Mouse (Mus musculus) cerebellum, postnatal 25 days (tissue): ENCODE measurements at regions not wholly inside any gene's neighbourhood (a gene's known extent, or its start where the extent isn't known, plus 50 kb on each side); places are given as distances from the start of the nearest gene placed in this dataset.
A peak's percentile ranks its signal among the peaks of the same experiment; 100 is the strongest.

Experiments used
- DNase-seq, 2 experiments: peaks; one replicate each; pipeline ENCODE4 v3.0.0; 2021; ENCODE audit warnings: mixed read lengths in 2 of 2

GRCm38 (mm10) chr2:57424879-57425278, 187.4 kb downstream of the Gpd2 start:
- DNase-seq = no peak

GRCm38 (mm10) chr2:57425439-57425838, 188.0 kb downstream of the Gpd2 start:
- no peak for DNase-seq

- DNase-seq = no peak
Observed at GRCm38 (mm10) chr2:57450996-57451770, 213.7 kb downstream of the Gpd2 start.

GRCm38 (mm10) chr2:57453896-57454679, 216.7 kb downstream of the Gpd2 start:
- no peak for DNase-seq

GRCm38 (mm10) chr2:57459901-57460300, 222.5 kb downstream of the Gpd2 start:
- DNase-seq = no peak

GRCm38 (mm10) chr2:57473873-57474272, 236.4 kb downstream of the Gpd2 start:
- no peak for DNase-seq

- DNase-seq = no peak
Observed at GRCm38 (mm10) chr2:57492116-57492515, 254.7 kb downstream of the Gpd2 start.

- no peak for DNase-seq
Observed at GRCm38 (mm10) chr2:57492914-57493621, 255.6 kb downstream of the Gpd2 start.

- no peak for DNase-seq
Observed at GRCm38 (mm10) chr2:57496315-57496954, 259.0 kb downstream of the Gpd2 start.

- DNase-seq = no peak
Observed at GRCm38 (mm10) chr2:57497933-57498332, 260.5 kb downstream of the Gpd2 start.

GRCm38 (mm10) chr2:57504678-57505077, 267.2 kb downstream of the Gpd2 start:
- no peak for DNase-seq

GRCm38 (mm10) chr2:57522465-57522864, 285.0 kb downstream of the Gpd2 start:
- DNase-seq = no peak

GRCm38 (mm10) chr2:57522983-57523382, 285.5 kb downstream of the Gpd2 start:
- no peak for DNase-seq

- peak in 1 of 2 experiments; percentile 2 for DNase-seq
Observed at GRCm38 (mm10) chr2:57527966-57528365, 290.5 kb downstream of the Gpd2 start.

GRCm38 (mm10) chr2:57539842-57540241, 302.4 kb downstream of the Gpd2 start:
- DNase-seq = no peak

- no peak for DNase-seq
Observed at GRCm38 (mm10) chr2:57565258-57565657, 327.8 kb downstream of the Gpd2 start.

- DNase-seq = no peak
Observed at GRCm38 (mm10) chr2:57566103-57566502, 328.7 kb downstream of the Gpd2 start.

GRCm38 (mm10) chr2:57567183-57567582, 329.7 kb downstream of the Gpd2 start:
- no peak for DNase-seq

- no peak for DNase-seq
Observed at GRCm38 (mm10) chr2:57587065-57587464, 349.6 kb downstream of the Gpd2 start.

- DNase-seq = no peak
Observed at GRCm38 (mm10) chr2:57593558-57593957, 356.1 kb downstream of the Gpd2 start.

- peak in 1 of 2 experiments; percentile 15 for DNase-seq
Observed at GRCm38 (mm10) chr2:57597694-57598358, 360.4 kb downstream of the Gpd2 start.

- no peak for DNase-seq
Observed at GRCm38 (mm10) chr2:57611599-57611998, 374.2 kb downstream of the Gpd2 start.
